ENCODE assay signal across 8 mouse cellular contexts in genomic region chr7:132575623-132576022, GRCm38 (mm10). TPM values are rescaled to one million over a fixed set of nuclear protein-coding genes. Genes with fewer than 3 reads are reported as not detected.
A peak's percentile ranks its signal among the peaks of the same experiment; 100 is the strongest.
DNase-seq lines count a peak whose midpoint lies in the region; ATAC-seq and TF ChIP-seq lines count a peak whose summit lies in the region.

No protein-coding gene starts in this region.

- H3K27ac ChIP-seq in embryonic facial prominence, embryonic 11.5 days (replicated peaks; ENCODE audit: low read depth, low read length), result peak overlapping the region; percentile 81
- H3K27ac ChIP-seq in limb, embryonic 12.5 days, result peak overlapping the region; percentile 95
- peak overlapping the region; percentile 80 for H3K27ac ChIP-seq in midbrain, embryonic 14.5 days (replicated peaks; ENCODE audit: low read depth, low read length)
- H3K27ac ChIP-seq in spleen, adult 2 months (ENCODE audit: insufficient read depth, low read length), result peak overlapping the region; percentile 59

- peak overlapping the region; percentile 63 for H3K4me3 ChIP-seq in embryonic facial prominence, embryonic 11.5 days (ENCODE audit: low read depth, low read length)
- peak overlapping the region; percentile 73 for H3K4me3 ChIP-seq in limb, embryonic 12.5 days (replicated peaks)
- peak overlapping the region; percentile 67 for H3K4me3 ChIP-seq in midbrain, embryonic 14.5 days (replicated peaks; ENCODE audit: low read depth, low read length)
- H3K4me3 ChIP-seq in spleen, adult 2 months (ENCODE audit: extremely low read depth, insufficient read depth, insufficient read length), result peak overlapping the region; percentile 76

- H3K4me1 ChIP-seq in embryonic facial prominence, embryonic 11.5 days (ENCODE audit: control insufficient read depth, insufficient read depth, low read length), result no peaks in the 10 kb centered on the region
- H3K4me1 ChIP-seq in limb, embryonic 12.5 days (replicated peaks), result peaks cover 26% of the 10 kb centered on the region
- no peaks in the 10 kb centered on the region; the same call in 1 of the 2 replicates for H3K4me1 ChIP-seq in midbrain, embryonic 14.5 days (ENCODE audit: control insufficient read depth, insufficient read depth, low read length)
- H3K4me1 ChIP-seq in spleen, adult 2 months (ENCODE audit: control insufficient read depth, insufficient read depth, insufficient read length), result no peaks in the 10 kb centered on the region; the same call in 1 of the 2 replicates

- under 1% methylated on average over 13 of the region's 13 CpGs for WGBS in embryonic facial prominence, embryonic 11.5 days
- 0% methylated on average over 13 of the region's 13 CpGs for WGBS in limb, embryonic 12.5 days
- WGBS in midbrain, embryonic 14.5 days, result under 1% methylated on average over 13 of the region's 13 CpGs
- WGBS in spleen, adult 2 months, result 0% methylated on average over 13 of the region's 13 CpGs

- peak; percentile 98 for DNase-seq in 416B (ENCODE audit: low read depth)
- DNase-seq in adrenal gland, postnatal 25 days, result peak; percentile 83
- peak; percentile 89 for DNase-seq in embryonic facial prominence, embryonic 11.5 days (ENCODE audit: low spot score)
- peak; percentile 99 for DNase-seq in heart, adult 11 months
- DNase-seq in kidney, adult 18-20 months, result peak; percentile 83
- peak; percentile 90 for DNase-seq in midbrain, embryonic 14.5 days
- peak; percentile 73 to 75 for DNase-seq in spleen, adult 2 months (ENCODE audit: low read depth in 1 of 2, low spot score in 2 of 2)

- peak overlapping the region; percentile 67 for H3K9ac ChIP-seq in embryonic facial prominence, embryonic 11.5 days (replicated peaks; ENCODE audit: low read length)
- H3K9ac ChIP-seq in limb, embryonic 12.5 days (replicated peaks), result peak overlapping the region; percentile 85
- peak overlapping the region; percentile 55 for H3K9ac ChIP-seq in midbrain, embryonic 14.5 days (replicated peaks; ENCODE audit: low read length)

- no peaks in the 10 kb centered on the region; the same call in 1 of the 2 replicates for H3K27me3 ChIP-seq in embryonic facial prominence, embryonic 11.5 days (ENCODE audit: control insufficient read depth, insufficient read depth, low read length)
- no peaks in the 10 kb centered on the region for H3K27me3 ChIP-seq in limb, embryonic 12.5 days
- no peaks in the 10 kb centered on the region for H3K27me3 ChIP-seq in midbrain, embryonic 14.5 days (ENCODE audit: control insufficient read depth, insufficient read depth, low read length)
- H3K27me3 ChIP-seq in spleen, adult 2 months (ENCODE audit: control insufficient read depth, insufficient read depth, low read length), result no peaks in the 10 kb centered on the region

- H3K9me3 ChIP-seq in embryonic facial prominence, embryonic 11.5 days (replicated peaks; ENCODE audit: control insufficient read depth, low read length), result no peaks in the 10 kb centered on the region
- peaks cover 3% of the 10 kb centered on the region; the same call in 1 of the 2 replicates for H3K9me3 ChIP-seq in limb, embryonic 12.5 days
- H3K9me3 ChIP-seq in midbrain, embryonic 14.5 days (ENCODE audit: control insufficient read depth, low read length), result no peaks in the 10 kb centered on the region

- peak; percentile 70 for TF ChIP-seq CTCF in spleen, adult 2 months (IDR thresholded peaks at IDR 0.05; ENCODE audit: extremely low read depth, insufficient read depth, insufficient read length, insufficient replicate concordance)

- ATAC-seq in embryonic facial prominence, embryonic 11.5 days (replicated peaks; ENCODE audit: insufficient number of reproducible peaks, low FRiP score, low TSS enrichment, low read depth), result peak; percentile 91
- ATAC-seq in limb, embryonic 12.5 days (ENCODE audit: insufficient number of reproducible peaks, insufficient read depth, low FRiP score, low TSS enrichment, low read depth), result peak; percentile 66; the same call in 1 of the 2 replicates
- peak; percentile 87 for ATAC-seq in midbrain, embryonic 14.5 days (ENCODE audit: low FRiP score, low TSS enrichment)

- no peak for TF ChIP-seq POLR2A in spleen, adult 2 months (IDR thresholded peaks at IDR 0.05; ENCODE audit: low read depth, low read length)

- H3K4me2 ChIP-seq in embryonic facial prominence, embryonic 11.5 days (ENCODE audit: low read depth, low read length), result peak overlapping the region; percentile 76
- H3K4me2 ChIP-seq in limb, embryonic 12.5 days, result peak overlapping the region; percentile 69
- peak overlapping the region; percentile 81 for H3K4me2 ChIP-seq in midbrain, embryonic 14.5 days (ENCODE audit: low read length)

- H3K36me3 ChIP-seq in embryonic facial prominence, embryonic 11.5 days (replicated peaks; ENCODE audit: control insufficient read depth, insufficient read depth, low read depth, low read length), result no peaks in the 10 kb centered on the region
- no peaks in the 10 kb centered on the region for H3K36me3 ChIP-seq in limb, embryonic 12.5 days
- no peaks in the 10 kb centered on the region for H3K36me3 ChIP-seq in midbrain, embryonic 14.5 days (ENCODE audit: control insufficient read depth, insufficient read depth, low read length)
- H3K36me3 ChIP-seq in spleen, adult 2 months (ENCODE audit: control insufficient read depth, insufficient read depth, low read length), result no peaks in the 10 kb centered on the region

RNA-seq across cellular contexts. Expression of gene Oat, which starts 0.6 kb away (rescaled TPM):
- total RNA-seq in adrenal gland, postnatal 25 days (2021), result 111 and 132 TPM in 2 replicates
- polyA plus RNA-seq in embryonic facial prominence, embryonic 11.5 days (2014; fragmentation: Nextera tagmentation; extraction: Ambion mirVana), result 160 and 161 TPM in 2 replicates
- 138 and 144 TPM in 2 replicates for polyA plus RNA-seq in limb, embryonic 12.5 days (2016; fragmentation: Nextera tagmentation; extraction: Ambion mirVana)
- 75.5 and 88.2 TPM in 2 replicates for polyA plus RNA-seq in midbrain, embryonic 14.5 days (2014; fragmentation: Nextera tagmentation; extraction: Ambion mirVana)
- 47.0 and 48.5 TPM in 2 replicates for polyA plus RNA-seq in spleen, adult 2 months (2012; rRNA removed)

RNA-seq across cellular contexts. Expression of gene Nkx1-2, which starts 23.8 kb away (rescaled TPM):
- total RNA-seq in adrenal gland, postnatal 25 days (2021), result not detected in 2 replicates
- polyA plus RNA-seq in embryonic facial prominence, embryonic 11.5 days (2014; fragmentation: Nextera tagmentation; extraction: Ambion mirVana), result 0.81 TPM in 1 of 2 replicates, not detected in the other
- 0.10 TPM in 1 of 2 replicates, not detected in the other for polyA plus RNA-seq in limb, embryonic 12.5 days (2016; fragmentation: Nextera tagmentation; extraction: Ambion mirVana)
- 0.74 and 0.82 TPM in 2 replicates for polyA plus RNA-seq in midbrain, embryonic 14.5 days (2014; fragmentation: Nextera tagmentation; extraction: Ambion mirVana)
- 0.14 and 0.19 TPM in 2 replicates for polyA plus RNA-seq in spleen, adult 2 months (2012; rRNA removed)

RNA-seq across cellular contexts. Expression of gene Lhpp, which starts 34.8 kb away (rescaled TPM):
- 20.6 and 32.1 TPM in 2 replicates for total RNA-seq in adrenal gland, postnatal 25 days (2021)
- polyA plus RNA-seq in embryonic facial prominence, embryonic 11.5 days (2014; fragmentation: Nextera tagmentation; extraction: Ambion mirVana), result 15.5 and 16.3 TPM in 2 replicates
- polyA plus RNA-seq in limb, embryonic 12.5 days (2016; fragmentation: Nextera tagmentation; extraction: Ambion mirVana), result 16.8 and 22.5 TPM in 2 replicates
- 35.9 and 41.1 TPM in 2 replicates for polyA plus RNA-seq in midbrain, embryonic 14.5 days (2014; fragmentation: Nextera tagmentation; extraction: Ambion mirVana)
- polyA plus RNA-seq in spleen, adult 2 months (2012; rRNA removed), result 5.6 and 8.5 TPM in 2 replicates

Comparison
In these comparisons a context has a peak if more than half of its experiments do, and no peak if none do; other contexts are left out.
1. Peak in every context shown above with its lines: DNase-seq, ATAC-seq, H3K4me3 ChIP-seq and H3K27ac ChIP-seq.